Mouse (Mus musculus) G1E (cell line): ENCODE measurements around the gene Atg16l1. TPM values are rescaled to one million over a fixed set of nuclear protein-coding genes. Genes with fewer than 3 reads are reported as not detected.

Source experiments
- ATAC-seq: 2 replicates; pipeline ENCODE4 v1.8.0; 2016; ENCODE audit warnings: mild to moderate bottlenecking; ENCODE audit not compliant: insufficient number of reproducible peaks, poor library complexity, low FRiP score, severe bottlenecking; ENCODE audit errors: extremely low read depth
- DNase-seq: peaks from one replicate; pipeline ENCODE4 v3.0.0; 2012; ENCODE audit warnings: low spot score
- H3K27me3 ChIP-seq: 2 replicates; pipeline ENCODE4 v1.6.1; 2012; ENCODE audit warnings: mild to moderate bottlenecking, low read length, inconsistent platforms; ENCODE audit not compliant: insufficient read depth
- H3K36me3 ChIP-seq: replicated peaks from 2 replicates; pipeline ENCODE3; 2012; ENCODE audit warnings: mild to moderate bottlenecking, inconsistent platforms
- H3K4me1 ChIP-seq: 2 replicates; pipeline ENCODE4 v1.6.1; 2012; ENCODE audit warnings: low read depth, low read length, inconsistent platforms, mixed read lengths; ENCODE audit not compliant: insufficient read depth
- H3K4me3 ChIP-seq: 2 replicates; pipeline ENCODE4 v1.5.1; 2012; ENCODE audit warnings: low read depth, mild to moderate bottlenecking, inconsistent platforms, low read length, moderate library complexity, mixed read lengths
- H3K9me3 ChIP-seq: replicated peaks from 2 replicates; pipeline ENCODE4 v1.6.1; 2012; ENCODE audit warnings: inconsistent platforms
- CTCF ChIP-seq: IDR thresholded peaks from 2 replicates; pipeline ENCODE4 v1.5.1; 2012; ENCODE audit warnings: low read depth, low read length, inconsistent platforms, mixed read lengths
- GATA1 ChIP-seq: IDR thresholded peaks from 2 replicates; pipeline ENCODE4 v1.6.1; 2012; ENCODE audit warnings: borderline replicate concordance, low read length, inconsistent platforms, mixed read lengths
- GATA2 ChIP-seq: IDR thresholded peaks from 2 replicates; pipeline ENCODE4 v1.6.1; 2012; ENCODE audit warnings: low read depth, low read length, inconsistent platforms, borderline replicate concordance
- POLR2AphosphoS5 ChIP-seq: IDR thresholded peaks from 2 replicates; pipeline ENCODE4 v1.6.1; 2012; ENCODE audit warnings: low read depth, low read length, inconsistent platforms; ENCODE audit not compliant: insufficient replicate concordance
- TAL1 ChIP-seq: conservative IDR thresholded peaks from 2 replicates; pipeline ENCODE4 v1.6.1; 2012; ENCODE audit warnings: low read depth, low read length, inconsistent platforms, mixed read lengths
- polyA plus RNA-seq: library from polyadenylated mRNA; stranded (reverse); fragments of >175 nt; gene quantifications from 2 replicates; pipeline ENCODE4 v1.2.3, GENCODE M21; 2012
- total RNA-seq, 2 experiments: library from RNA; stranded (forward) in 1 of 2; stranded (reverse) in 1 of 2; fragments of 200-1000 nt in 1 of 2; fragments of >200 nt in 1 of 2; fragmentation: Nextera tagmentation in 1 of 2; gene quantifications; 2 replicates each; pipeline ENCODE4 v1.2.3; 2014 to 2017

Atg16l1 gene
- total and polyA plus RNA-seq, 3 experiments = 10.3 to 82.2 (median 66.2) TPM

- TF ChIP-seq GATA1 (no peak), TAL1 (no peak), POLR2AphosphoS5 (no peak), CTCF (no peak)
- peaks cover 34% of the 10 kb centered on the region for H3K27me3 ChIP-seq
- no peak overlapping the region for H3K4me3 ChIP-seq
- DNase-seq = no peak
- ATAC-seq = no peak
- no peaks in the 10 kb centered on the region for H3K4me1 ChIP-seq
- no peaks in the 10 kb centered on the region for H3K36me3 ChIP-seq
- no peaks in the 10 kb centered on the region for H3K9me3 ChIP-seq
These were observed 81.3 kb downstream of the Atg16l1 start for GRCm38 (mm10) chr1:87837018-87837417.

- no peak for ATAC-seq
- TF ChIP-seq TAL1 (no peak), GATA1 (no peak), CTCF (no peak), POLR2AphosphoS5 (no peak), GATA2 (no peak)
- Histone ChIP-seq H3K27me3 (peaks cover 32% of the 10 kb centered on the region), H3K4me3 (no peak overlapping the region), H3K4me1 (no peaks in the 10 kb centered on the region), H3K36me3 (no peaks in the 10 kb centered on the region), H3K9me3 (no peaks in the 10 kb centered on the region)
- DNase-seq = no peak
These were observed 84.9 kb downstream of the Atg16l1 start for GRCm38 (mm10) chr1:87840411-87841208.

Other genes starting within 250 kb of the Atg16l1 start
- gene Neu2, start 246.0 kb upstream of the Atg16l1 start, total RNA-seq (2014; fragmentation: Nextera tagmentation) = not detected in 2 replicates
- 0.12 and 0.38 TPM in 2 replicates for gene Neu2, start 246.0 kb upstream of the Atg16l1 start, total RNA-seq (2017)
- not detected in 2 replicates for gene Neu2, start 246.0 kb upstream of the Atg16l1 start, polyA plus RNA-seq
- gene Ngef, start 182.0 kb upstream of the Atg16l1 start, total RNA-seq (2014; fragmentation: Nextera tagmentation) = not detected in 2 replicates
- gene Ngef, start 182.0 kb upstream of the Atg16l1 start, total RNA-seq (2017) = 0.16 TPM in 1 of 2 replicates, not detected in the other
- gene Ngef, start 182.0 kb upstream of the Atg16l1 start, polyA plus RNA-seq = not detected in 2 replicates
- gene Inpp5d, start 135.6 kb upstream of the Atg16l1 start, total RNA-seq (2014; fragmentation: Nextera tagmentation) = 186 and 188 TPM in 2 replicates
- gene Inpp5d, start 135.6 kb upstream of the Atg16l1 start, total RNA-seq (2017) = 214 and 238 TPM in 2 replicates
- gene Inpp5d, start 135.6 kb upstream of the Atg16l1 start, polyA plus RNA-seq = 113 and 122 TPM in 2 replicates
- 0.19 TPM in 1 of 2 replicates, not detected in the other for gene Sag, start 47.8 kb downstream of the Atg16l1 start, total RNA-seq (2014; fragmentation: Nextera tagmentation)
- gene Sag, start 47.8 kb downstream of the Atg16l1 start, total RNA-seq (2017) = 0.82 and 1.0 TPM in 2 replicates
- not detected in 2 replicates for gene Sag, start 47.8 kb downstream of the Atg16l1 start, polyA plus RNA-seq
- gene Dgkd, start 97.4 kb downstream of the Atg16l1 start, total RNA-seq (2014; fragmentation: Nextera tagmentation) = 58.8 and 61.5 TPM in 2 replicates
- 57.3 and 60.6 TPM in 2 replicates for gene Dgkd, start 97.4 kb downstream of the Atg16l1 start, total RNA-seq (2017)
- 15.2 and 20.2 TPM in 2 replicates for gene Dgkd, start 97.4 kb downstream of the Atg16l1 start, polyA plus RNA-seq